Mouse (Mus musculus) common myeloid progenitor, adult 5-6 weeks (primary cell): ENCODE data around the gene Dennd2a. TPM values are rescaled to one million over a fixed set of nuclear protein-coding genes. Genes with fewer than 3 reads are reported as not detected.

ENCODE experiments used
- ATAC-seq: replicated peaks from 2 replicates; pipeline ENCODE4 v1.8.0; 2016; ENCODE audit warnings: low read depth, mild to moderate bottlenecking, moderate TSS enrichment, inconsistent platforms; ENCODE audit not compliant: poor library complexity, severe bottlenecking
- total RNA-seq: library from RNA; stranded (forward); fragments of 200-1000, 187-1606 nt; gene quantifications from 2 replicates; pipeline ENCODE4 v1.2.3, GENCODE M21; 2017

Gene Dennd2a
- not detected in 2 replicates for total RNA-seq

GRCm38 (mm10) chr6:39557723-39558261 is at the start of gene Dennd2a:
Gene Dennd2a, minus strand, starts transcription at chr6:39557867.
- ATAC-seq = peak; percentile 41

DNA sequence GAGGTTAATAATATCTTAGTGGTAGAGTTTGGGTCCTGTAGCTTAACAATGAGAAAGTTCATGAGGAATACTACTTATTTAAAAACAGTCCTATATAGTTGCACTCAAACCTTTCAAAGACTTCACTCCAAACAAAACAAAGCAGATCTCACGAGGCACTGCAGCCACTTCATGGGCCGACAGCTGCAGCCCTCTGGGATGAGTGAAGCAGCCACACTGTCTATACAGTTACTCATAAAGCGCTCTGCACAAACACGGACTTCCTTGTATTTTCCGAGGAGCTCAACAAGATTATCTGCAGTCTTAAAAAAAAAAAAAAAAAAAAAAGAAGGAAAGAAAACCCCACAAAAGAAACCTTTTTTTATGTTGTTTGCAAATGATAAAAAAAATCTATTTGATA is 49.7 kb upstream of the Dennd2a start:
- ATAC-seq = no peak

DNA sequence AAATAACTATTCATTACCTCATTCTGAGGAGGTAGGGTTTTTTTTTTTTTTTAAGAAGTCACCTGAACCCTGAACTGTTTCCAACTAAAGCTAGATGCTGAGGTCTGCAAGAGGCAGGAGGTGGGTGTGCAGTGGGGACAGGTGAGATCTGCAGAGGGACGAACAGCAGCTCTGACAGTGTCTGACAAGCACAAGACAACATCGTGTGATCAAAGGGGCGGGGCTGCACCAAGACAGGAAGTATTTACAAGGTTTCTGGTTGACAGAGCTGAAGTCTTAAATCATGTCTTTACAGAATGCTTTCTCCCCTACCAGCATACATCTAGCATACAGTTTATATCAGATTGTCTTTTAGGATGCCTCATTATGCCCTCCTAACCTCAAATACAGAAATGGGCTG is 49.2 kb upstream of the Dennd2a start:
- ATAC-seq = 0 out of 2 replicates have a peak, but pooled peaks have one; percentile 32

- ATAC-seq = no peak
These were observed 48.4 kb upstream of the Dennd2a start for GRCm38 (mm10) chr6:39606056-39606455.

- ATAC-seq = no peak
These were observed 46.9 kb upstream of the Dennd2a start for GRCm38 (mm10) chr6:39604565-39604964.

DNA sequence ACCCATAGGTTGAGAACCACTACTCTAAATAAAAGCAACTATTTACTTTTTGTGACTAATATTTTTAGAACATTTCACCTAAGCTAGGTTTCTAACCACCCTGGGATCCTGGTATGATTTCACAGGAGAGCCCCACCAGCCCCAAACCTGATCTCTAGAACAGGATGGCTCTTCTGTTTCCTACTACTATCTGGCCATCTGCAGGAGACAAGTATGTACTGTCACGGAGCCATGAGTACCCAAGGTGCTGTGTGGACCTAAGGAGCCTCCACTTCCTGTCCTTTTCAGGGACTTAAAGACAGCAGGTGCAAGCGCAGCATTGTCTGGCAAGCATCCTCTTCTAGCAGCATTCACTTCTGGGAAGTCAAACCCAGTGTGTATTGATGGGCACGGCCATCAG is 44.2 kb upstream of the Dennd2a start:
- ATAC-seq = peak; percentile 58

- ATAC-seq = no peak
These were observed 43.2 kb upstream of the Dennd2a start for GRCm38 (mm10) chr6:39600851-39601250.

GRCm38 (mm10) chr6:39592401-39593214 is 34.9 kb upstream of the Dennd2a start, which contains the start of gene Ndufb2:
Gene Ndufb2, plus strand, starts transcription at chr6:39592574.
- peak; percentile 99 for ATAC-seq

DNA sequence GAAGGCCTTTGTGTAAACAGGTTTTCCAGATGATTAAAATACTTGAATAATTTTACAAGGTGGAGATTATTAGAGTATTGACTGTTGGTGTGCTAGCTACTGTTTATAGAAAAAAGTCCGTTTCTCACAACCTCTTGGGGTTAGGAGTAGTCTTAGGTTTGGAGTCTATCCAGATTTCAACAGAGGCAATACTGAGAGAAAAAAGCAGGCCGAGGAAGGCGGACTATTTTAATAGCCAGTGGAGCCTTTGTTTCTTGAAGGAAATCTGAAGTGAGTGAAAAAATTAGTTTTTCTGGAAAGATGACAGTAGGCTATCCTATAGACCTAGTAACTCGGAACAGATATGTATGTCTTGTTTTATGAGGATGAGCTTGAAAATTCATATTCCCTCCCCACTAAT is 33.8 kb upstream of the Dennd2a start:
- ATAC-seq = no peak

GRCm38 (mm10) chr6:39585517-39585916 is 27.9 kb upstream of the Dennd2a start, which contains the start of gene Gm42420:
Gene Gm42420, plus strand, starts transcription at chr6:39585753.
- no peak for ATAC-seq

DNA sequence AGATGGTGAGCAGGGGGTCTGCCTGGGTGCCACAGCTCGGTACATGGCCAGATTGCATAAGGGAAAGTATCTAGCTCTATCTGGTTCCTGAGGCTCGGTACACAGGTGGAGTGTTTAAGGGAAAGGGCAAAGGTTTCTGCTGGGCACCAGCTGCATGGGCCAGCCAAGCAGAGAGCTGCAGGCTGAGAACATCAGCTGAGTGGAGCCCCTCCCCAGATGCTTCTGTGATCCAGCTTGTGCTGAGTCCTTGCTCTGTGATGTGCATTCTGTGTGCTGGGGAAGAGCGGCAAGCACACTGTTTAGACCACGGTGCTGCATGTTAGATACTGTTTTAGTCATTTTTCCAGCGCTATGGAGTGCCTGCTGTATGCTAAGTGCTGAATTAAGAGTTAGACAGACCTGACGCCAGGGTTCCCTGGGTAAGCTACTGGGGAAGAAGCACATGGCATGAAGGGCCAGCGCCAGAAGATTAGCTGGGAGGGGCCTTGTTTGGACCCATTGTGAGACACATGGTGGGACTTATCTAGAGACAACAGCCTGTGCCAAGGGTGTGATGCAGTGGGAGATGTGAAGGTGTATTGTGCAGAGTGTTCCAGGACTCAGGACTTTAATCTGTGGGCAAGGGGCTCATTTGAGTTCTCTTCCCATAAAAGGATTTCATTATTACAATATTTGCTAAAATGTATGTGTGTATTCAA is 23.6 kb upstream of the Dennd2a start:
- ATAC-seq = peak; percentile 39; the same call in 1 of the 2 replicates

DNA sequence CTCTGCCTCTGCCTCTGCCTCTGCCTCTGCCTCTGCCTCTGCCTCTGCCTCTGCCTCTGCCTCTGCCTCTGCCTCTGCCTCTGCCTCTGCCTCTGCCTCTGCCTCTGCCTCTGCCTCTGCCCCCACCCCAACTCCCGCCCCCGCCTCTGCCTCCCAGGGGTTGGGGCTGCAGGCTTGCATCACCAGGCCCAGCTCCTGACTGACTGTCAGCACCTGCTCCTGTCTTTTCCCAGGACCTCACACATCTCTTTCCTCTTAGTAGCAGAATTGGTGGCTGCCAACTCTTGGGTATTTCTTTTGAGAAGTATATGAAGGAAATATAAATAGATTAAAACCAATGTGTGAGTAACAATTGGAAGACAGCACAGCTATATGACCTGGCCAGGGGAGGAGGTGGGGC is 22.9 kb upstream of the Dennd2a start:
- no peak for ATAC-seq

DNA sequence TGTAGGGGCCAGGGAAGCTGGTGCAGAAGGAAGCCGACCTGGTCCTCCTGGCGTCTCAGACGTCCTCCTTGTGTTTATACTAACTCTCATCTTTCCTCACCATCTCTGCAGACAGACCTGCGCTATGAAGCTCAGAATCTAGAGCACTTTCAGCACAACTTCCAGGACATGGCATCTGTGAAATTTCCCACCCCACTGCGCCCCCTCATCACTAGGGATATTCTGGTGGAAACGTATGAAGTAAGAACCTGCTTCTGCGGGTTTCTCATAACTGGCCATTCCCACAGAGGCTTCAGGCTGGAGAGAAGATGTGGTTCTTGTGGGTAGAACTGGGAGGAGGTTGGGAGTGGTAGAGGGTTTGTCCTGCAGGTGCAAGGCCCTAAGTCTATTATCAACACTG is 21.9 kb upstream of the Dennd2a start:
- no peak for ATAC-seq

DNA sequence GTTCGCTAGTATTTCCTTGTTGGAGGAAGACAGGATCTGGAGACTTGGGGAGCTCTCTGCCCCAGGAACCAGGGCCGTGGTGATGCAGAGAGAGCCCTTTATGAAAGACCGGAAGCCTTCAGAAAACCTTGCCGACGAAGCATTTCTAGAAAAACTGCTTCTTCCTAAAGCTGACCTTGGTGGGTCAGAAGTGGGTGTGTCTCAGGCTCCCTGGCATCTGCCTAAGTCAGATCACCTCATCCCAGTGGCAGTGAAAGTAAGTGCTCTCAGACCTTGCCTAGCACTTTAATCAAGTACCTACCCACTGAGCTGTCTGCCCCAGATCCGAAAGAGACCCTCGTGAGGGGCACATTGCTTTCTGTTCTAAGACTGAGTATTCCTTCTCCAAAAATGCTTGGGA is 17.3 kb upstream of the Dennd2a start:
- ATAC-seq = no peak

GRCm38 (mm10) chr6:39574555-39574869 is 16.8 kb upstream of the Dennd2a start:
- no peak for ATAC-seq

GRCm38 (mm10) chr6:39573791-39574554 is 16.3 kb upstream of the Dennd2a start, which contains the start of gene Adck2:
Gene Adck2, plus strand, starts transcription at chr6:39573873.
- peak; percentile 97 for ATAC-seq

DNA sequence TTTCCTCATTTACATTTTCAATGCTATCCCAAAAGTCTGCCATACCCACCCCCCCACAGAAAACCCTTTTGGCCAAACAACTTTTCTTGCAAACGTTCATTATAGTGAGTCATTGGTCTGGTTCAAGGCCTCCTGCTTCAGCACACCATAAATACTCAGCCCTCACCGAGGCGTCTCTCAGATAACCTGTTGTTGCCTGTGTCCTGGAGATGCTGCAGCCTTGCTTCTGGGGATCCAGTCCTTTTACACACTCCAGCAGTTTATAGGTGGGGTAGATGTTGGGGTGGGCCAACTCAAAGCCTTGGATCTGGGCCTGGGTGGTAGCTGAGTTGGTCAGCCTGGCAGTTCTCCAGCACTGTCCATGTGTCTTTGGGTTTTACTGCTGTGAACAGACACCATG is 12.8 kb upstream of the Dennd2a start:
- no peak for ATAC-seq

DNA sequence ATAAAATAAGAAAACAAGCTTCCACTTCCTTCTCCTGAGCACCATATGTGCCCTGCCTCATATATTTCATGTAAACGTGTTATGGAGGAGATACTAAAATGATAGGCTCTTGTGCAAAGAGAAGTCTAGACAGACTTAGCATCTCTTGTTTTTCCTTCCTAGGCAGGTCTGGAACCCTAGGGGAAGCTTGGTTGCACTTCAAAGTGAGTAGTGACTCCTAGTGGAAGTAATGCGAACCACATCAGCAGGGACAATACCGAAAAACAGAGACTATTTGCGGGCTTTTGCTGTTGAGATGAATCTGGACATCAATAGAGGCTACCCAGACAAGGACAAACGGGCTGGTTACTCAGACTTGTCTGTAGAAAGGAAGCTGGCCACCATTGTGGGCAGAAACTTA is 9.9 kb upstream of the Dennd2a start:
- peak; percentile 80 for ATAC-seq

GRCm38 (mm10) chr6:39562166-39563015 is 4.7 kb upstream of the Dennd2a start:
- peak; percentile 91 for ATAC-seq
